Mouse (Mus musculus) lung, postnatal 36 days (tissue): ENCODE measurements around the gene 1600014C10Rik.

Experiments used
- DNase-seq: peaks from one replicate; pipeline ENCODE4 v3.0.0; 2022; ENCODE audit warnings: mixed read lengths

1600014C10Rik gene

DNA sequence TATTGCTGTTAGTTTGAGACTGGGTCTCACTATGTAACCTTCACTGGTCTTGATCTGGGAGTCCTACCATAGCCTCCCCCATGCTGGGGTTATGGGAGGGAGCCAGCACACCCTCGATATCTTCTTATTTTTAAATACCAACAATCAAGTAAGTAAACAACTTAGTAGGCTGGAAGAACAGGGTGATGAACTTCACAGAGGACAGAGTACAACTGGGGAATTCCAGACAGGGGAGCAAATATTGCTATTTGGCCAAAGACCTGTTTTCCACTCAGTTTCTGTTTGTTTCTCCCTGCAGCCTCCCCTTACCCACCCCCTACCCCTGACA lies 1.4 kb downstream of the 1600014C10Rik start:
- no peak for DNase-seq

GRCm38 (mm10) chr7:38184786-38185185 lies 1.8 kb downstream of the 1600014C10Rik start:
- DNase-seq: no peak

DNA sequence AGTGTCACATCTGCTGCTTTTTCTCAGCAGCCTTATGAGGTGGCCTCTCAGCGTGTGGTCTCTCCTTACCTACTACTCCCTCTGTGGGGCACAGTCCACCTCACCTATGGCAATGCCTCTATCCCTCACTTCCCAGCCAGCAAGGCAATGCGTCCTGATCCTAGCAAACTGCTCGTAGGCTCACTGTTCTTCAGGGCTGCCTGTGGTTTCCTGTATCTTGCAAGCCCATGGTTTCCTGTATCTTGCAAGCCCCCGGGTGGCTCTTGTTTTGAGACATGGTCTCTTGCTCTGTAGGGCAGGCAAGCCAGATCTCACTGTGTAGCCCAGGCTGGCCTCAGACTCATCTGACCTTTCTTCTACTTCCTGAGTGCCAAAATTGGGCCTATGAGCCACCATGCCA lies 3.8 kb downstream of the 1600014C10Rik start:
- peak; percentile 37 for DNase-seq

DNA sequence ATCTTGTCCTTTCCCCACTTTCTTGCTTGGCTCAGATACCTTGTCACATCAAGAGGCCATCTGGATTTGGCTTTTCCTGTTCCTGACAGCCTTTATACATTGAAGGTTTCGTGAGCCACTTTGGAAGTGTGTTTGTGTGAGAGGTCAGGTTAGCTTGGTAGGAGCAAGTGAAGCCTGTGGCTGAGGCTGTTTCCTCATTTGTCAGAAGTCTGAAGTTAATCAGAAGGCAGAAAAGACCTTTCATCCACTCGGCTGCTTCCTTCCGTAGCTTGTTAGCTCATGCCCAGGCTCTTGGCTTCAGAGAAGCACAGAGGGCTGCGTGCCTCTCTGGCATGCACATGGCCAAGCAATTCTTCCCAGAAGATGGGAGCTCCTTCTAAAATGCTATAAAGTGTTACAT lies 4.8 kb downstream of the 1600014C10Rik start:
- peak; percentile 47 for DNase-seq

- no peak for DNase-seq
Observed at GRCm38 (mm10) chr7:38188281-38189075, 5.5 kb downstream of the 1600014C10Rik start.

DNA sequence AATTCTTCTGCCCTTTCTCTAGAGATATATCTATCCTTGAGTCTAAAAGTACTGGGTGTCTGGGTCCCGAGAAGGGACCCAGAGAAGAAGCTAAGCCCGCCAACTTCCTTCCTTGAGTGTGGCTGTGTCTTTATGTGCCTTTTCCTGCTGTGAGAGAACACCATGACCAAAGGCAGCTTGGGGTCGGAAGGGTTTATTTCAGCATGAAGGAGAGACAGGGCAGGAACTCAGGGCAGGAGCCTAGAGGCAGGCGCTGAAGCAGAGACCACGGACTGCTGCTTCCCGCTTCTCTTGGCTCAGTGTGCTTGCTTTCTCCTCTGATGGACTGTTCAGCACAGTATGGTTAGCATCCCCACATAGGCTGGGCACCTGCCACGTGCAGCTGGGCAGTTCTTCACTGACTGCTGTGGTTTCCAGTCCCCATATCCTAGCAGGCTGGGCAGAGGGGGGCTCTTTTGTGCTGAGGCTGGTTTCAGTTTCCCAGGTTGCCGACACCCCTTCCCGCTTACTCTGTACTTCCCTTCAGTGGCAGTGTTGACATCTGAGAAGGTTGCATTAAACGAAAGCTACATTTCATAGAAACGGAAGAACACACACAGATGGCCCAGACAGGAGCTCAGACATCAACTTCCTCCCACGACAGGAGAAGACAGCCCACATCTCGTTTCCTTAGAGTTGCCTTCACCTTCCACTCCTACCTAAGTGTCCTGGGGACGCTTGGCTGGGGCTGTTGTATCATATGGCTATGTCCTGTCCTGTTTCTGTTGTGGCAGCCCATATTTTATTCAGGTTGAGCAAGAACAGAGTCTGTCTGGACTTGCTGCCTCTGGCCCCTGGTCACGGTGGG lies 6.3 kb downstream of the 1600014C10Rik start:
- DNase-seq: peak; percentile 64

DNA sequence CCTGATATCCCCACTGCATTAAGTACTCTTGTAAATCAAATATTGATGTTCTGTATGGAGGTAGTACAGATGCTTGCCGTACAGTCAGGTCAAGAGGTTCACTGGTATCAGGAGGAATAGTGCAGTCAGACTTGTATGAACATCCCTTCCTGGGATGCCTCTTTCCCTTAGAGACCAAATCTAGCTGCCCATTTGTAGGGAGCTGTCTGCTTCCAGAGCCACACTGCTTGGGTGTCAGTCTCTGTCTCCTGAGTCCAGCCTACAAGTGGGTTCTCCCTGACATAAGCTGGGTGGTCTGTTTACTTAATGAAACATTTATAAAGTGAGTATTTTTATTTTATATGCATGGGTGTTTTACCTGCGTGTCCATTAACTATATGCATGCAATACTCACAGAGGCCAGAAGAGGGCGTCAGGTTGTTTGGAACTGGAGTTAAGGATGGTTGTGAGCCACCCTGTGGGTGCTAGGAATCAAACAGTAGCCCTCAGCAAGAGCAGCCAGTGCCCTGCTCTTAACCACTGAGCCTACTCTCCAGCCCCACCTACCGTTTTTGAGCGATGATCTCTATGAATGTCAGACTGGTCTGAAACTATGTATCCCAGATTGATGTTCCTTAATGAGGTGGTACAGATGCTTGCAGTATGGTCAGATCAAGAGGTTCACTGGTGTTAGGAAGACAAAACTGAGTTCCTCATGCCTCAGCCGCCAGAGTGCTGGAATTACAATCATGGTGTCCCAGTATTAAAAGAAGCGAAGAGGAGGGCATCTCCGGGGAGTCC lies 7.2 kb downstream of the 1600014C10Rik start:
- DNase-seq: no peak

GRCm38 (mm10) chr7:38191146-38191545 lies 8.1 kb downstream of the 1600014C10Rik start:
- no peak for DNase-seq

GRCm38 (mm10) chr7:38191571-38191970 lies 8.6 kb downstream of the 1600014C10Rik start:
- no peak for DNase-seq

DNA sequence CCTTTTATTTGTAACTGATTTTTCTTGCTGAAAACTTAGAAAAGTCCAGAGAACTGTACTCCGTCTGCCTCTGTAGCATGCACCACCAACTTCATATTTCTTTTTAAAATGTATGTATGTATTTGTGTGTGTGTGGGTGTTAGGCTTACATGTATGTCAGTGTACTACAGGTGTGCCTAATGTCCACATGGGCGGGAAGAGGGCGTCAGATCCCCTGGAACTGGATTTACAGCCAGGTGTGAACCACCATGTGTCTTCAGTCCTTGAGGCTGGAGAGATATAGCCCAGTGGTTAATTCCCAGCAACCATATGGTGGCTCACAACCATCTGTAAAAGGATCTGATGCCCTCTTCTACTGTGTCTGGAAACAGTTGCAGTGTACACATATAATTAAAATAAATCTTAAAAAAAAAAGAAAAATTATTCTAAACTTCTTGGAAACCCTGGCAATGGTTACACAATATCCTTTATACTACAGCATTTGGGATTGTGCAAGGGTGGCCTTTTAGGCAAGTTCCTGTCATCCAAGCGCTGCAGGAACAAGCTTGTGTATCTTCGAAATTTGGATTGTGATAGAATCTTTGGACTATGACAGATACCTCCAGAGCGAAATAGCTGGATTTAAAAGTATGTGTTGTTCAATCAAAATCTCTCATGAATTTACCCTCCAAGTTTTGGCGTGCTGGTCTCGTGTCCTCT lies 17.0 kb downstream of the 1600014C10Rik start:
- peak; percentile 54 for DNase-seq

- peak; percentile 85 for DNase-seq
Observed at GRCm38 (mm10) chr7:38200606-38201289, 17.7 kb downstream of the 1600014C10Rik start.

GRCm38 (mm10) chr7:38201290-38201658 lies 18.3 kb downstream of the 1600014C10Rik start:
- no peak for DNase-seq

DNA sequence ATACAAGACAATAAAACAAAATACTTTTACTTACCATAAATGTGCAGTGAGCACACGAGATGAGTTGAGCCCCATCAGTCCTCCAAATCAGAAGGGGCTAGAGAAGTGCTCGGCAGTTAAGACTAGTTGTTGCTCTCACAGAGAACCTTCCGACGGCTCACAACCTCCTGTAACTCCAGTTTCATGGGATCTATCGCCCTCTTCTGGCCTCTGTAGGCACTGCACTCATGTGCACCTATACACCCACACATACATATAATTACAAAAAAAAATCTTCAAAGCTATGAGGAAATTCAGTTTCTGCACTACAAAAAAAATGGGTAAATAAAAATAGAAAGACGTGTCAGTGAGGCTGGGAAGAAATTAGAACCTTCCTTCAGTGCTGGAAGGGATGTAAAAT lies 21.3 kb downstream of the 1600014C10Rik start:
- no peak for DNase-seq

DNA sequence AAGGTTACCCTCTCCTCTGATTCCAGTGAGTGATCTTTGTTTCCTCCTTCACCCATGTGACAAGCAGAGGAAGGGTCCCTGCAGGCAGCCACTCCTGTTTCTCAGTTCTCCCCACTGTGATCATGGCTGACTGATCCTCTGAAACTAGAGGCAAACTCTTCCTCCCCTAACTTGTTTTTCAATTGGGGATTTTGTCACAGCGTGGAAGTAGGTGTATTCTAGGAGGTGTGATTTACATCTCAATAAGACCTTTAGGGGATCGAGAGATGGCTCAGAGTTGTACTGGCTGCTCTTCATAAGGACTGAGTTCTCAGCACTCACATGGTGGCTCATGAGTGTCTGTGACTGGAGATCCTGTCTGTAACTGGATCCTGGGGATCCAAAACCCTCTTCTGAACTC lies 22.8 kb downstream of the 1600014C10Rik start:
- DNase-seq: no peak

DNA sequence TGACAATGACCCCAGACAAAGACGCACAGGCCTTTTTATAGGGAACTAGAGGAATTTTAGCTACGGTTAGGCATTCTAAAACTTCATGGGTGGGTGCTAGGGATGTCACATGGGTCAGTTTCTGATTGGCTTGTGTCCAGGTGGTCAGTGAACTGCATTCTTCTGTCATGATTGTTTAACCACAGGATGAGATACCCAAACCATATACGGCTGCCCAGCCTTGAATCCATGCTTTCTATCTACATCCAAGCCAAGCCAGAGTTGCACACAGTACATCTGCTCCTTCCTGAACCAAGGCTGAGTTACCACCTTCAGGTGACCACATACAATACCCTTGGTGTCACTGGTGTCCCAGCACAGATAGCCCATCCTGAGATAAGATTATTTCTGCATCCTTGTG lies 23.5 kb downstream of the 1600014C10Rik start:
- DNase-seq: no peak

DNA sequence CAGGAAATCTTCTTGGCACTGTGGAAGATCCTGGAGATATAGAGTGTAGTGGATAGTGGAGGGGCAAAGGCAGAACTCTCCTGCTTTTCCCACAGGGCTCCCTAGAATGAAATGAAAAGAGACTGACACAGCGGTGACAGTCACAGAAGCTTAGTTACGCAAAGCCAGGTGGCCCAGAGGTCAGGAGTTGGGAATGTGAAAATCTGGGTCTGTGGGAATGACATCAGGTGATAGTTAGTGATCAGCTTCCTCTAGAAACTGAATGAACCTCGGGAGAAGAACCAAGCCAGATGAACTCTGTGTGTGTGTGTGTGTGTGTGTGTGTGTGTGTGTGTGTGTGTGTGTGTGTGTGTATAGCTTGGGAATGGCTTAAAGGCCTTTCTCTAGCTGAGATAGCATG lies 26.0 kb downstream of the 1600014C10Rik start:
- no peak for DNase-seq

- DNase-seq: no peak
Observed at GRCm38 (mm10) chr7:38209478-38210152, 26.6 kb downstream of the 1600014C10Rik start.

GRCm38 (mm10) chr7:38212651-38213062 lies 29.6 kb downstream of the 1600014C10Rik start:
- DNase-seq: no peak

DNA sequence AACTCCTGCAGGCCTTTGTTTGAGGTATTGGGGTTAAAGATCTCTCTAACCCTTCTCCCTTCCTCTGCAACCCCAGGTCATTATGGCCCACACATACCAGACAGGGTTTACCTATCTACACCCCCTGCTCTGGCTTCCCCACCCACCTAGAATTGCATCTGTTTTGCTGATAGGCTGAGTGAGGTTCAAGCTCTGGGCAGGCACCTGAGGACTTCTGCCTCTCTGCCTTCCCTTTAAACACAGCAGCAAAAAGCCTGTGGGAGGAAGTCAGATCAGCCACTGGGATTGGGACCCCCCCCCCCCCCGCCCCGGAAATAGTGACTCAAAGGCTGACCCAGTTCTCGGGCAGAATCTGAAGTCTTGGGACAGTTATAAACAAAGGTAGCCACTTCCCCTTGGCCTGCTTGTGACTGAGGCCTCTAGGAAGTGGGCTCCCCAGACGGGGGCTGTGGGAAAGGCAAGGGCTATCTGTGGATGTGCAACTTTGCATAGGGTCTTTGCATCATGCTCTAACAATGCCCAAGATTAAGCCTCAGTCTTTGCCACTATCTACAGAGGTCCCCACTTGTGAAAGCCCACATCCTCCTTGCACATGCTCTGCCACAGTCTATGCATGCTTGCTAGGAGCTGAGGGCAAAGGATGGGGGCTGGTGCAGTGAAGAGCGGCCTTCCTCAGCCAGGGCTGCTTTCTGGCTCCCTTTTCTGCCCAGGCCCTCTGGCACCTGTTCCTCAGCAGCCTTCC lies 31.6 kb downstream of the 1600014C10Rik start:
- no peak for DNase-seq

DNA sequence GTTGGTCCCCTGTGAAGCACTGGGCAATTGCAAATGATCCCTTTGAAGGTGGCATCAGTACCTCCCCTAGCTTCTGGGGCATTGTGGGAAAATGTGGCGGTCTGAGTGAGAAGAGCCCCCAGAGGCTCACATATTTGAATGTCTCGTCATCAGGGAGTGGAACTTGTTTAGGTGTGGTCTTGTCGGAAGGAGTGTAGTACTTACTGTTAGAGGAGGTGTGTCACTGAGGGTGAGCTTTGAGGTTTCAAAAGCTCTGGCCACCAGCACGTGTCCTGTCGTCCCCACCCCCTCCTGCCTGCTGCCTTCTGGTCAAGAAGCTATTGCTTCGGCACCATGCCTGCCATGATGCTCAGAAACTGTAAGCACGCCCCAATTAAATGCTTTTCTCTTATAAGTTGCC lies 32.3 kb downstream of the 1600014C10Rik start:
- no peak for DNase-seq

GRCm38 (mm10) chr7:38215697-38216096 lies 32.7 kb downstream of the 1600014C10Rik start:
- no peak for DNase-seq
